Mouse (Mus musculus): ENCODE data around the gene Isoc2a. TPM values are rescaled to one million over a fixed set of nuclear protein-coding genes. Genes with fewer than 3 reads are reported as not detected.

Isoc2a gene
- polyA plus RNA-seq, 1 experiment from 2014 or later: 1.1 TPM

- Histone ChIP-seq H3K9me3 (replicated peaks; ENCODE audit: control insufficient read depth, low read length) (no peaks in the 10 kb centered on the region), H3K9ac (ENCODE audit: low read depth, low read length) (peak overlapping the region; percentile 47; the same call in 1 of the 2 replicates), H3K4me2 (peak overlapping the region; percentile 76), H3K4me1 (ENCODE audit: control insufficient read depth, insufficient read depth, low read length) (peaks cover 45% of the 10 kb centered on the region), H3K27me3 (ENCODE audit: control insufficient read depth, insufficient read depth, low read length) (no peaks in the 10 kb centered on the region), H3K4me3 (ENCODE audit: low read depth, low read length) (peak overlapping the region; percentile 39), H3K27ac (ENCODE audit: low read depth, low read length) (peak overlapping the region; percentile 57; the same call in 1 of the 2 replicates), H3K36me3 (ENCODE audit: control insufficient read depth, insufficient read depth, low read length) (peaks cover 29% of the 10 kb centered on the region)
- 0% methylated on average over 14 of the region's 14 CpGs for WGBS (ENCODE audit: insufficient replicate concordance)
- peak; percentile 20; the same call in 1 of the 2 replicates for ATAC-seq (replicated peaks; ENCODE audit: insufficient number of reproducible peaks, low FRiP score, low TSS enrichment)
Observed at GRCm38 (mm10) chr7:4922508-4922907, 45.6 kb downstream of the Isoc2a start.

DNA sequence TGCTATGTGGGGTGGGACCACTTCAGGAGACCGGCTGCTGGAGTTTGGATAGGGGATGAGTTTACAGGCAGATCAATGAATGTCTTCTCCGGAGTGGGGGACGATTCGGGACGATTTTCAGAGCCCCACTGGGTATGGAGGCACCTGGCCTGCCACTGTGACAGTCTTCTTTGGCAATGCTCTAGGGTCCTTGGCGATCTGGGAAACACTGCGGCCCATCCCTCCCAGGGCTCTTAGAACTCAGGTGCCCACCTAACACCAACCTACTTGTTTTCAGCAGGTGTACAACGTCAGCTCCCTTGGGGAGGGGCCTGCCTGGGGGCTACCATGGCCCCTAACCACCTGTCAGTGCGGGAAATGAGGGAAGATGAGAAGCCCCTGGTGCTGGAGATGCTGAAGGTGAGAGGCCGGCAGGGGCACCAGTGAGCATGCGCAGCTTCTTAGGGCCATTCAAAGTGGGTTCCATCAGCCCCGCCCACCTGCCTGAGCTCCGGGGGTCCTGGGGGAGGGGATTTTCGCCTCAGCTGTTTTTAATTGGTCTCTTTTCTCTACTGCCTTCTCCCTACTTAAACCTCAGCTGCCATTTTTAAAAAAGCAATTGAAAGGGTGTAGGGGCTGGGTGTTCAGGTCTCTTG lies 46.1 kb downstream of the Isoc2a start:
- Histone ChIP-seq H3K36me3 (ENCODE audit: control insufficient read depth, insufficient read depth, low read length) (peaks cover 26% of the 10 kb centered on the region), H3K27ac (ENCODE audit: low read depth, low read length) (peak overlapping the region; percentile 57; the same call in 1 of the 2 replicates), H3K9me3 (replicated peaks; ENCODE audit: control insufficient read depth, low read length) (no peaks in the 10 kb centered on the region), H3K4me2 (peak overlapping the region; percentile 76), H3K4me3 (ENCODE audit: low read depth, low read length) (peak overlapping the region; percentile 39), H3K27me3 (ENCODE audit: control insufficient read depth, insufficient read depth, low read length) (no peaks in the 10 kb centered on the region), H3K9ac (ENCODE audit: low read depth, low read length) (peak overlapping the region; percentile 47), H3K4me1 (ENCODE audit: control insufficient read depth, insufficient read depth, low read length) (peaks cover 45% of the 10 kb centered on the region)
- peak; percentile 0; the same call in 1 of the 2 replicates for ATAC-seq (replicated peaks; ENCODE audit: insufficient number of reproducible peaks, low FRiP score, low TSS enrichment)
- under 1% methylated on average over 14 of the region's 14 CpGs for WGBS (ENCODE audit: insufficient replicate concordance)

DNA sequence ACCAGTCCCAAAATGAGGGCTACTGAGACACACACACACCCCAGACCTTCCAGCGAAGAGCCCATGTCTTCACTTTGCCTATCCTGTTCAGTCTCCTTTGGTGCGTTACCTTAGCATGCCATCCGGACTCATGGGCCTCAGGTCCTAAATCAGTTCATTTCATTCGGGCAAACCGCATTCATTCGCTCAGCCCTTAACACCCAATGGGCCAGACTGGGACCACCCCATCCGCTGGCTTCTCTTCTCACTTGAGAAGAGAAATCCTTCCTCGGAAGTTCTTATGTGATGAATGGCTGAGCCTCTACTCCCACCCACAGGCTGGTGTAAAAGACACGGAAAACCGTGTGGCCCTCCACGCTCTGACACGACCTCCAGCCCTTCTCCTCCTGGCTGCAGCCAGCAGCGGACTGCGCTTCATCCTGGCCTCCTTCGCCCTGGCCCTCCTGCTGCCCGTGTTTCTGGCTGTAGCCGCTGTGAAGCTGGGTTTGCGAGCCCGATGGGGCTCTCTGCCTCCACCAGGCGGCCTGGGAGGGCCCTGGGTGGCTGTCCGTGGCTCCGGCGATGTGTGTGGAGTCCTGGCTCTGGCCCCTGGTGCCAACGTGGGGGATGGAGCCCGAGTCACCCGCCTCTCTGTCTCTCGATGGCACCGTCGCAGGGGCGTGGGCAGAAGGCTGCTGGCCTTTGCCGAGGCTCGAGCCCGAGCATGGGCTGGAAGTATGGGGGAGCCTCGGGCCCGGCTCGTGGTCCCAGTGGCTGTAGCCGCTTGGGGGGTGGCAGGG lies 46.8 kb downstream of the Isoc2a start:
- peak overlapping the region; percentile 68 for H3K9ac ChIP-seq (ENCODE audit: low read depth, low read length)
- 5% methylated on average over 37 of the region's 37 CpGs for WGBS (ENCODE audit: insufficient replicate concordance)
- H3K27me3 ChIP-seq (ENCODE audit: control insufficient read depth, insufficient read depth, low read length): no peaks in the 10 kb centered on the region
- H3K4me2 ChIP-seq: peak overlapping the region; percentile 76
- peak overlapping the region; percentile 39 for H3K4me3 ChIP-seq (ENCODE audit: low read depth, low read length)
- peaks cover 45% of the 10 kb centered on the region for H3K4me1 ChIP-seq (ENCODE audit: control insufficient read depth, insufficient read depth, low read length)
- H3K36me3 ChIP-seq (ENCODE audit: control insufficient read depth, insufficient read depth, low read length): peaks cover 19% of the 10 kb centered on the region
- H3K9me3 ChIP-seq (replicated peaks; ENCODE audit: control insufficient read depth, low read length): no peaks in the 10 kb centered on the region
- H3K27ac ChIP-seq (ENCODE audit: low read depth, low read length): peak overlapping the region; percentile 22
- ATAC-seq (replicated peaks; ENCODE audit: insufficient number of reproducible peaks, low FRiP score, low TSS enrichment): no peak

- 3% methylated on average over 4 of the region's 4 CpGs for WGBS (ENCODE audit: insufficient replicate concordance)
- Histone ChIP-seq H3K4me2 (peak overlapping the region; percentile 76), H3K4me1 (ENCODE audit: control insufficient read depth, insufficient read depth, low read length) (peaks cover 45% of the 10 kb centered on the region), H3K9ac (ENCODE audit: low read depth, low read length) (no peak overlapping the region; the same call in 1 of the 2 replicates), H3K36me3 (ENCODE audit: control insufficient read depth, insufficient read depth, low read length) (peaks cover 12% of the 10 kb centered on the region), H3K27ac (ENCODE audit: low read depth, low read length) (peak overlapping the region; percentile 7), H3K4me3 (ENCODE audit: low read depth, low read length) (no peak overlapping the region), H3K9me3 (replicated peaks; ENCODE audit: control insufficient read depth, low read length) (no peaks in the 10 kb centered on the region), H3K27me3 (ENCODE audit: control insufficient read depth, insufficient read depth, low read length) (no peaks in the 10 kb centered on the region)
- no peak for ATAC-seq (replicated peaks; ENCODE audit: insufficient number of reproducible peaks, low FRiP score, low TSS enrichment)
Observed at GRCm38 (mm10) chr7:4924483-4924882, 47.5 kb downstream of the Isoc2a start.

- H3K27ac ChIP-seq (ENCODE audit: low read depth, low read length): peak overlapping the region; percentile 22; the same call in 1 of the 2 replicates
- H3K27me3 ChIP-seq (ENCODE audit: control insufficient read depth, insufficient read depth, low read length): no peaks in the 10 kb centered on the region
- no peak for ATAC-seq (replicated peaks; ENCODE audit: insufficient number of reproducible peaks, low FRiP score, low TSS enrichment)
- H3K4me3 ChIP-seq (ENCODE audit: low read depth, low read length): no peak overlapping the region
- H3K4me2 ChIP-seq: no peak overlapping the region
- peaks cover 8% of the 10 kb centered on the region for H3K36me3 ChIP-seq (ENCODE audit: control insufficient read depth, insufficient read depth, low read length)
- H3K4me1 ChIP-seq (ENCODE audit: control insufficient read depth, insufficient read depth, low read length): peaks cover 45% of the 10 kb centered on the region
- WGBS (ENCODE audit: insufficient replicate concordance): 9% methylated on average over 3 of the region's 4 CpGs
- H3K9me3 ChIP-seq (replicated peaks; ENCODE audit: control insufficient read depth, low read length): no peaks in the 10 kb centered on the region
- H3K9ac ChIP-seq (ENCODE audit: low read depth, low read length): no peak overlapping the region
Observed at GRCm38 (mm10) chr7:4924891-4925301, 47.9 kb downstream of the Isoc2a start.

DNA sequence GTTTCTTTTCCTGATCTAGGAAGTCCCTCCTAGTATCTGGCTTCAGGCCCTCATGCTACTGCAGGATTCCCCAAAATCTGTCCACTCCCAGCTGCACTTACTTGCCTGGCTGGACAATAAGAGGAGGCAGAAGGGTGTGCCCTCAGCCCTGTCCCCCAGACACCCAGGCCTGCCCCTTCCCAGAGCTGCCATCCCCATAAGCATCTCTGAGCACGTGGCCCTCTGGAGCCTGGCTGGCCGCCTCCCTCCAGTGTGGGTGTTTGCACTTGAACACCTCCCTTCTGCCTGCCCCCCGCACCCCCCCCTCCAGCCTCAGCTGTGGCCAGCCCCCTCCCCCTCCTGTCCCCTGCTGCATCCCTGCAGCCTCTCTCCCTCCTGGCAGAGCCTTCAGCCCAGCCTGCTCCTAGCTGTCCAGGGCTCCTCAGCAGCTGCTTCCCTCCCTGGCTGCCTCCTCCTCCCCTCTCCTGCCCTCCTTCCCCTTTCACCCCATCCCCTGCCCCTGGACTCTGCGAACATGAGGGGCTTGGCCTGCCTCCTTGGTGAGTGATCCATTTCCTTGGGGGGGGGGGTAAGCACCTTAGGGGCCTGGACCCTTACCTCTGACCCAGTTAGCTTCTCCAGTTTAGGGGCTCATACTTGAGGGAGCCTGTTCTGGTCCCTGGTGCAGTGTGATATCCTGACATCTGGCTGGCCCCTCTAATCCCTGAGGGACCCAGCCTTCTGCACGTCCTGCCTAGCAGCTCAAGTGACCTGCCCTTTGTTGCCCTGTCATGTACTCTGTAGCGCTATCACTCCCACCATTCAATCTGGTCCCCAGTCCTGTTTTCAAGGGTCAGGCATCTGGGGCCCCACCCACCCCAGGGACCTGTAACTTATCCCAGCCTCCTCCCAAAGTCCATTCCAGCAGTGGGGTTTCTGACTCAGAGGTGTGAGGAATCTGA lies 48.8 kb downstream of the Isoc2a start, which contains the start of gene Ssc5d:
Ssc5d (plus strand) TSS at position 345 of the 941 bp plus-strand sequence.
- peak within 1 kb of the TSS; percentile 22; the same call in 1 of the 2 replicates for H3K27ac ChIP-seq (ENCODE audit: low read depth, low read length)
- peak within 1 kb of the TSS; percentile 14; the same call in 1 of the 2 replicates for H3K4me2 ChIP-seq
- peak; percentile 16; the same call in 1 of the 2 replicates for ATAC-seq (replicated peaks; ENCODE audit: insufficient number of reproducible peaks, low FRiP score, low TSS enrichment)
- no peak within 1 kb of the TSS for H3K4me3 ChIP-seq (ENCODE audit: low read depth, low read length)
- H3K9me3 ChIP-seq (replicated peaks; ENCODE audit: control insufficient read depth, low read length): no peaks in the 10 kb centered on the region
- 0 out of 2 replicates have a peak within 1 kb of the TSS, but pooled peaks have one; percentile 40 for H3K9ac ChIP-seq (ENCODE audit: low read depth, low read length)
- peaks cover 45% of the 10 kb centered on the region for H3K4me1 ChIP-seq (ENCODE audit: control insufficient read depth, insufficient read depth, low read length)
- 12% methylated on average over 6 of the region's 6 CpGs for WGBS (ENCODE audit: insufficient replicate concordance)
- H3K36me3 ChIP-seq (ENCODE audit: control insufficient read depth, insufficient read depth, low read length): 0 out of 2 replicates have a peak, but pooled peaks cover 2% of the 10 kb centered on the region
- no peaks in the 10 kb centered on the region for H3K27me3 ChIP-seq (ENCODE audit: control insufficient read depth, insufficient read depth, low read length)

- 68% methylated on average over 16 of the region's 16 CpGs for WGBS (ENCODE audit: insufficient replicate concordance)
- Histone ChIP-seq H3K9ac (ENCODE audit: low read depth, low read length) (no peak overlapping the region), H3K27me3 (ENCODE audit: control insufficient read depth, insufficient read depth, low read length) (no peaks in the 10 kb centered on the region), H3K27ac (ENCODE audit: low read depth, low read length) (no peak overlapping the region), H3K4me2 (no peak overlapping the region), H3K9me3 (replicated peaks; ENCODE audit: control insufficient read depth, low read length) (no peaks in the 10 kb centered on the region), H3K36me3 (ENCODE audit: control insufficient read depth, insufficient read depth, low read length) (no peaks in the 10 kb centered on the region), H3K4me3 (ENCODE audit: low read depth, low read length) (no peak overlapping the region), H3K4me1 (ENCODE audit: control insufficient read depth, insufficient read depth, low read length) (peaks cover 38% of the 10 kb centered on the region)
- no peak for ATAC-seq (replicated peaks; ENCODE audit: insufficient number of reproducible peaks, low FRiP score, low TSS enrichment)
Observed at GRCm38 (mm10) chr7:4926849-4927248, 49.9 kb downstream of the Isoc2a start.

GRCm38 (mm10) chr7:4927711-4928110 lies 50.8 kb downstream of the Isoc2a start:
- no peak for ATAC-seq (replicated peaks; ENCODE audit: insufficient number of reproducible peaks, low FRiP score, low TSS enrichment)
- H3K36me3 ChIP-seq (ENCODE audit: control insufficient read depth, insufficient read depth, low read length): no peaks in the 10 kb centered on the region
- 61% methylated on average over 8 of the region's 8 CpGs for WGBS (ENCODE audit: insufficient replicate concordance)
- H3K27me3 ChIP-seq (ENCODE audit: control insufficient read depth, insufficient read depth, low read length): no peaks in the 10 kb centered on the region
- peaks cover 33% of the 10 kb centered on the region for H3K4me1 ChIP-seq (ENCODE audit: control insufficient read depth, insufficient read depth, low read length)
- no peak overlapping the region for H3K27ac ChIP-seq (ENCODE audit: low read depth, low read length)
- H3K9me3 ChIP-seq (replicated peaks; ENCODE audit: control insufficient read depth, low read length): no peaks in the 10 kb centered on the region
- H3K4me3 ChIP-seq (ENCODE audit: low read depth, low read length): no peak overlapping the region
- no peak overlapping the region for H3K4me2 ChIP-seq
- H3K9ac ChIP-seq (ENCODE audit: low read depth, low read length): no peak overlapping the region

All from heart, embryonic 11.5 days (tissue).